Mouse (Mus musculus): ENCODE results near the gene Tmem108.

The Tmem108 gene

GRCm38 (mm10) chr9:103549178-103549577, 212.5 kb downstream of the Tmem108 start:
- no peak for DNase-seq (ENCODE audit: low read depth, low spot score)

- no peak for DNase-seq (ENCODE audit: low read depth, low spot score)
Observed at GRCm38 (mm10) chr9:103548606-103549005, 213.0 kb downstream of the Tmem108 start.

- no peak for DNase-seq (ENCODE audit: low read depth, low spot score)
Observed at GRCm38 (mm10) chr9:103546695-103547645, 214.7 kb downstream of the Tmem108 start.

GRCm38 (mm10) chr9:103545729-103546128, 215.9 kb downstream of the Tmem108 start:
- no peak for DNase-seq (ENCODE audit: low read depth, low spot score)

- no peak for DNase-seq (ENCODE audit: low read depth, low spot score)
Observed at GRCm38 (mm10) chr9:103545271-103545670, 216.4 kb downstream of the Tmem108 start.

- no peak for DNase-seq (ENCODE audit: low read depth, low spot score)
Observed at GRCm38 (mm10) chr9:103544599-103544998, 217.0 kb downstream of the Tmem108 start.

GRCm38 (mm10) chr9:103540518-103540917, 221.1 kb downstream of the Tmem108 start:
- no peak for DNase-seq (ENCODE audit: low read depth, low spot score)

- DNase-seq (ENCODE audit: low read depth, low spot score), result no peak
Observed at GRCm38 (mm10) chr9:103538047-103538816, 223.4 kb downstream of the Tmem108 start.

- no peak for DNase-seq (ENCODE audit: low read depth, low spot score)
Observed at GRCm38 (mm10) chr9:103536059-103536634, 225.5 kb downstream of the Tmem108 start.

GRCm38 (mm10) chr9:103525041-103525537, 236.5 kb downstream of the Tmem108 start:
- DNase-seq (ENCODE audit: low read depth, low spot score), result peak; percentile 42

- no peak for DNase-seq (ENCODE audit: low read depth, low spot score)
Observed at GRCm38 (mm10) chr9:103524600-103524999, 237.0 kb downstream of the Tmem108 start.

GRCm38 (mm10) chr9:103523742-103524403, 237.8 kb downstream of the Tmem108 start:
- DNase-seq (ENCODE audit: low read depth, low spot score), result no peak

GRCm38 (mm10) chr9:103523008-103523407, 238.6 kb downstream of the Tmem108 start:
- DNase-seq (ENCODE audit: low read depth, low spot score), result no peak

- DNase-seq (ENCODE audit: low read depth, low spot score), result no peak
Observed at GRCm38 (mm10) chr9:103513884-103514283, 247.8 kb downstream of the Tmem108 start.

- no peak for DNase-seq (ENCODE audit: low read depth, low spot score)
Observed at GRCm38 (mm10) chr9:103512257-103512656, 249.4 kb downstream of the Tmem108 start.

GRCm38 (mm10) chr9:103506968-103507584, 254.6 kb downstream of the Tmem108 start:
- DNase-seq (ENCODE audit: low read depth, low spot score), result no peak

- no peak for DNase-seq (ENCODE audit: low read depth, low spot score)
Observed at GRCm38 (mm10) chr9:103505067-103505466, 256.6 kb downstream of the Tmem108 start.

- DNase-seq (ENCODE audit: low read depth, low spot score), result no peak
Observed at GRCm38 (mm10) chr9:103504646-103505045, 257.0 kb downstream of the Tmem108 start.

- no peak for DNase-seq (ENCODE audit: low read depth, low spot score)
Observed at GRCm38 (mm10) chr9:103503586-103504298, 257.9 kb downstream of the Tmem108 start.

GRCm38 (mm10) chr9:103502655-103503054, 259.0 kb downstream of the Tmem108 start:
- no peak for DNase-seq (ENCODE audit: low read depth, low spot score)

Measured in retina, postnatal 7 days (tissue).